Mouse (Mus musculus) retina, embryonic 14.5 days (tissue): Measurements from ENCODE around the gene Nfkbie.

Source experiments
- DNase-seq: peaks from one replicate; pipeline ENCODE4 v3.0.0-alpha.2; 2015; ENCODE audit warnings: low spot score

Gene Nfkbie

GRCm38 (mm10) chr17:45563216-45563615 lies 7.7 kb downstream of the Nfkbie start:
- DNase-seq: no peak

- DNase-seq: peak; percentile 93
Observed at GRCm38 (mm10) chr17:45563655-45564530, 8.4 kb downstream of the Nfkbie start, which contains the start of gene Slc35b2. Slc35b2 (plus strand) TSS chr17:45563874.

GRCm38 (mm10) chr17:45564531-45565084 lies 9.1 kb downstream of the Nfkbie start:
- DNase-seq: peak; percentile 32

- DNase-seq: no peak
Observed at GRCm38 (mm10) chr17:45565103-45565502, 9.6 kb downstream of the Nfkbie start.

GRCm38 (mm10) chr17:45566031-45566359 lies 10.5 kb downstream of the Nfkbie start:
- no peak for DNase-seq

GRCm38 (mm10) chr17:45566360-45567161 lies 11.1 kb downstream of the Nfkbie start:
- no peak for DNase-seq

- DNase-seq: no peak
Observed at GRCm38 (mm10) chr17:45567162-45567601, 11.7 kb downstream of the Nfkbie start.

- no peak for DNase-seq
Observed at GRCm38 (mm10) chr17:45568990-45569389, 13.5 kb downstream of the Nfkbie start.

GRCm38 (mm10) chr17:45569999-45570398 lies 14.5 kb downstream of the Nfkbie start:
- DNase-seq: no peak

- peak; percentile 83 for DNase-seq
Observed at GRCm38 (mm10) chr17:45572103-45573086, 16.9 kb downstream of the Nfkbie start.

- peak; percentile 98 for DNase-seq
Observed at GRCm38 (mm10) chr17:45573087-45573779, 17.7 kb downstream of the Nfkbie start, which contains the start of gene Hsp90ab1. Hsp90ab1 (minus strand) TSS chr17:45573271.

GRCm38 (mm10) chr17:45573780-45574123 lies 18.2 kb downstream of the Nfkbie start:
- DNase-seq: peak; percentile 95

GRCm38 (mm10) chr17:45574129-45574761 lies 18.7 kb downstream of the Nfkbie start:
- peak; percentile 67 for DNase-seq

- DNase-seq: no peak
Observed at GRCm38 (mm10) chr17:45575123-45575897, 19.8 kb downstream of the Nfkbie start.

GRCm38 (mm10) chr17:45578242-45578641 lies 22.7 kb downstream of the Nfkbie start:
- DNase-seq: no peak

GRCm38 (mm10) chr17:45578843-45579242 lies 23.3 kb downstream of the Nfkbie start:
- no peak for DNase-seq

GRCm38 (mm10) chr17:45579554-45579953 lies 24.1 kb downstream of the Nfkbie start:
- no peak for DNase-seq

- no peak for DNase-seq
Observed at GRCm38 (mm10) chr17:45580958-45581477, 25.5 kb downstream of the Nfkbie start.

- peak; percentile 92 for DNase-seq
Observed at GRCm38 (mm10) chr17:45581567-45581983, 26.1 kb downstream of the Nfkbie start.
